Mouse (Mus musculus) T-cell, adult 2 months (primary cell): ENCODE results near the gene Rnf150.
"Not testable (repeated sequence)": the region's sequence is repeated elsewhere in the genome, so short reads cannot be mapped to it uniquely, and the experiment has no call there.

Experiments
- DNase-seq: peaks from one replicate; pipeline ENCODE4 v3.0.0; 2022; ENCODE audit warnings: low spot score

Gene Rnf150

DNA sequence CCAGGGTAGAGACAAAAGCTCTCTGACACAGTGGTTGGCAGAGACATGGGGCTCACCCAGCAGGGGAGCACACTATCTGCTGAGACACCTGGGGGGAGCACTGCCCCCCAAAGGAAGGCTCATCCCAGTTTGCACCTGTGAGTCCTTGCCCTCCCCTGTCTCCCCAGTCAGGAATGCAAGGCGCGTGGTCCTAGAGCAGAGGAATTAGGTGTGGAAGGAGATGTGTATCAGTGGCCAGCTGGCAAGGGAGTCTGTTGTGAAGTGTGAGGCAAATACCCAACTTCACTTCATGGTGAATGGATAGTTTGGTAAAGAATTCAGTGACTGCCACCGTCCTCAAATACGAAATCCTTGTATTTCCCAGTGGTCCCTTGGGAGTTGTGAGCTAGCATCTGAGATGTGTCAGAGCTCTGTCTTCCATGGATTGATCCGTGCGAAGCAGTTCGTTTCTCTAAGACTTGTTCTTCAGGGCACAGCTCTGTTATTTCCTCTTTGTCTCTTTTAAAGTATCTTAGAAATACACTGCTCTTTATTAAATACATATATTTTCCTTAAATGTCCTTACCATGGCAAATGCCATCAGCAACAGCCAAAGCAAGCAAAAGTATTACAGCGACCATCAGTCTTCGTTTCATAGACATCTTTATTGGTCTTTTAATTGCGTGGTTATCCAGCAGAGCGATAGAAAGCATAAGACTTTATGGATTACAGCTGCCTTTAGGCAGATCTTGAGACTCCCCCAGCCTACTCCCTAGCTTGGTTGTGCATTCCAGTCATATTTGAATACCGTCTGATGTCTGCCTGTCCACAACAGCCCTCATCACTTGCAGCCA, 215.8 kb downstream of the Rnf150 start:
- no peak for DNase-seq

DNA sequence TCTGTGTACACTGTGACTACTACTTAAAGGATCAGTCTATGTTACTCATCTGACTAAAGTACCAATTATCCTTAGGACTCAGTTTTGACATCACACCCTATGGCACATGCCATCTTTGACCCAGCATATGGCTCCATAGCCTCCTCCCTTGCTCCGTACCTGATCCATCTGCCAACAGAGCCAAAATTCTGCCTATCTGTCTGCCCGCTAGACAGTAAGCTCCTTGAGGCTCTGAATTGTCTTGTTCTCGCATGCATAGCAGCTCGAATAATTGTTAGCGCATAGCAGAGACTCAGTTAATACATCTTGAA, 216.3 kb downstream of the Rnf150 start:
- no peak for DNase-seq

DNA sequence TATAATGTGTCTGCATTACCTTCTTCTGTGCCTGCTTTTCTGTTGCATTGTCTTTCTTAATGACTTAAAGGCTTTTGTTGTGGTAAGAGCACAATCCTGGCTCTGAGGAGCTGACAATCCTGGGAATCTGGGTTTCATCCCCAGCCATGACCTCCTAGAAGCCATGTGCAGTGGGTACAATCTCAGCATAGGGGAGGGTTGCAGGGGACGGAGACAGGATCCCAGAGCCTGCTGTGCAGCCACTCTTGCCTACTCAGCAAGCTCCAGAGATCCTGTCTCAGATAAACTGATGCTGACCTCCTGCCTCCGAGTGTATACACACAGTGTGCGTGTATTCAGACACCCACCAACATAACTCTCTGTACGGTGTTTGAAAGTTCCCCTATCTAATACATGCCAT, 218.1 kb downstream of the Rnf150 start:
- no peak for DNase-seq

DNA sequence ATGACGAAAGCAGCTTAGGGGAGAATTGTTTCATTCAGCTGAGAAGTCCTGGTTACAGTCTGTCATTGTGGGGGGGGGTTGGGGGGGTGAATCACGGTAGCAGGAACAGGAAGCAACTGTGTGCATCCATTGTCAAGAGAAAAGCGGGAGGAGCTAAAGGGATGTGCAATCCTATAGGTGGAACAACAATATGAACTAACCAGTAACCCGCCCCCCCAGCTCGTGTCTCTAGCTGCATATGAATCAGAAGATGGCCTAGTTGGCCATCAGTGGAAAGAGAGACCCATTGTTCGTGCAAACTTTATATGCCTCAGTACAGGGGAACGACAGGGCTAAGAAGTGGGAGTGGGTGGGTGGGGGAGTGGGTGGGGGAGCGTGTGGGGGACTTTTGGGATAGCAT, 218.7 kb downstream of the Rnf150 start:
- DNase-seq: not testable (repeated sequence)

DNA sequence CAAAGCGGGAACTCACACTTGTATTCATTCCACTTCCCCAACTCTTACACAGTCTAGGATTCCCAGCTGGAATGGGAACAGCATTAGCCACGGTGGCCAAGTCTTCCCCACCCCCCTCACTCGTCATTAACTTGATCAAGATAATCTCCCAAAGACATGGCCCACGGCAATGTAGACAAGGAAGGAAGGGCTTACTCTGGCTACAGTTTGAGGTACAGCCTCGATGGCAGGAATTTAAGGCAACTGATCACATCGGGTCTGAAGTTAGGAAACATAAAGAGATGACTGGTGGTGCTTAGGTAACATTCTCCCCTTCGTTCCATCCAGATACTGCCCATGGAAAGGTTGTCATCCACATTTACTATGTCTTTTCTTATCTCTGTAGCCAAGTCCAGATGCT, 219.1 kb downstream of the Rnf150 start:
- no peak for DNase-seq

DNA sequence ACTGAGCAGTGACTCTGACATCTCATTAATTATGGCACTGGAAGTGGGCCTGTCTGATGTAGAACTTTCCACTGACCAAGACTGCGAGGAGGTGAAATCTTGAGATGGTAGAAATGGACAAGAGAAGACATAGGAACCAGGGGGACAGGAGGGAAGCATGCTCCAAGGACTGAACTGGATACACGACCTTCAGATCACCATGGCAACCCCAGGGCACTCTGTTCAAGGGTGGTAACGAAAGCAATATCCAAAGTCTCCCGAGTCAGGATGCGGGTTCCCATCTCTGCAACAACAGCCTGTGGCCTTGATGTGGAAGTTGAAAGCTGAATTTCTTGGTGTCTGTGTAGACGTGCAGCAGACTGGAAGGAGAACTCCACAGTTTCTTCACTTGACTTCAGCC, 220.3 kb downstream of the Rnf150 start:
- no peak for DNase-seq

DNA sequence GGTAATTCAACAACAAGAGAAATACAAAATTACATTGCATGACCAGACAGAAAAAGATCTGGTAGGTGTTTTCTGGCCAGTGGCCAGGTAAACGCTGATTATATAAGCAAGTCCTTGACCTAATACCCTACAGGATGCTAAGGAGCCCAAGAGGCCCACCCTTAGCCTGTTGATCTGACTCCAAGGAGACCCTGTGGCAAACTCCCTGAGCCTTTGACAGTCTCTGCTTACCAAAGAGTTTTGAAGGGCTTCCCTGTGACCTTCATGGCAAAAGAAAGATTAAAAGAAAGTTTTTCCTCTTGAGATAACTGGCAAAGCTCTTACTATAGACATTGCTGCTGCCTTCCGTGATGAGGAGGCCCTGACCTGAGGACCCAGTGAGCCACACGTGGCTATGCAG, 222.4 kb downstream of the Rnf150 start:
- no peak for DNase-seq

DNA sequence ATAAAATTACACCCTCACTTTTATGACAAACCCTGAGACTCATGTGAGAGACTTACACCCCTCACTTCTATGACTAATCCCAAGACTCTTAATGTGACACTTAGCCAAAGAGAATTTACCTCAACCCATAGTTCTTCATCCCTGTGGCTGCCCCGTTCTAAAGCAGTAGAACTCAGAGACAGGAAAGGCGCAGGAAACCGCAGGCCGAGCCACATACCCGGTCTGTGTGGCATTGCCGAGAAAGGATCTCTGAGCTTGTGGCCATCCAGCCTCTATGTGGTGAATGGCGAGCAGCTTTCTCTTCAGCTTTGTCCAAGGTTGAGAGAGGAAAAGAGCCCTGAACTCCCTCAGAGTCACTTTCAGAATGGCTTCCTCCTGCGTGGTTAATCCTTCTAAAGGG, 223.5 kb downstream of the Rnf150 start:
- no peak for DNase-seq

DNA sequence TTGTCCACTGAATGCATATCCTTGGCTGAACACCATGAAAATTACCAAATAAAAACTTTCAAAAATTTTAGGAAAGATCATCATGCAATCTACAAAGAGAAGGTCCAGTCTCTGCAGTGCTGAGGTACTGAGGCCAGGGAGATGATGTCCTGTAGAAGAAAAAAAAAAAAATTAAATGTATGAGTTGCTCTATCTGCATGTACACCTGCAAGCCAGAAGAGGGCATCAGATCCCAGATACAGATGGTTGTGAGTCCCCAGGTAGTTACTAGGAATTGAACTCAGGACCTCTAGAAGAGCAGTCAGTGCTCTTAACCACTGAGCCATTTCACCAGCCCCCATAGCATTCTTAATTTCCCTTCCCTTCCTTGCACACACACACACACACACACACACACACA, 224.4 kb downstream of the Rnf150 start:
- DNase-seq: no peak

DNA sequence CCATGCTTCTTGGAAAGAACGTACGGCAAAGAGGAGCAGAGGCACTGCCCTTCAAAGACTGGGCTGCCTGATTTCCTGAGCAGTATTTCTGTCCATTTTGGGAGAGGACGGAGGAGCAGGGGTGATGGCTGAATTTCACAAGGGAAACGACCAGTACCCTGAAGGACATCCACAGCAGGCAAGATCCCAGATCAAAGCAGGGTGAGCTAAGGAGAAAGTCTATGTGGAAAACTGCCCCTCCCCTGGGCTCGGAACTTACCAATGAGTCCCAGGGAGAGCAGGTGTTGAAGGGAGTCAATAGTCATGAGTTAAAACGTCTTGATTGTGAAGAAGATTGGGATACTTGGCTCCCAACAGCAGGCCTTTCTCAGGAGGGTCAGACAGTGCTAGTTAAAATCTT, 225.0 kb downstream of the Rnf150 start:
- no peak for DNase-seq

DNA sequence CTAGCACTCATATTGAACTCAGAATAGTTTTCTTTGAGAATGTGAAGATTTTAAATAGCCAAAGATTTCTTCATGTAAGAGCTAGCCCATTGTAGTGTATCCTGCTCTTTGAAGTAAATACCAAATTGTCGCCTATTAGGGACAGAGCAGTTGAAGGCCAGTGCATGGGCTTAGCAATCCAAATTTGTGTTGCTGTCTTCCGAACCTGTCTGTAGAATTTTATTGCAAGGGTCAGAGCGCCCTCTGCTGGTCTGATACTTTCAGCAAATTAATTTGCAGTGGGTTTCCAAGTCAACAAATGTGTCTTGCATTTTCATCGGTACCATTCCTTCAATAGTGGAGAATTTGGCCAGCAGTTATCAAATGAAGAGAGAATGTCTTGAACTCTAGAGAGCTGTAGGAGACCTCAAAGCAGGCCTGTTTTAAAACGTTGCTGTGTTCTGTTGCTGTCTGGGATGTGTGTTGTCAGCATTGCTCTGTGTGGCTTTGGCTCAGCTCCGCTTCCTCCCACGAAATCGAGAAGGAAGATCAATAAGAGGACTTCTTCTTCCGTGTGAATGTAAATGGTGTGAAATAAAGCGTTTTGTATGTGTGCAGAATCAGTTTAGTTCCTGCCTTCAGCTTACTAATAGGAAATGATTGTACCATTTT, 226.3 kb downstream of the Rnf150 start:
- DNase-seq: peak; percentile 40

DNA sequence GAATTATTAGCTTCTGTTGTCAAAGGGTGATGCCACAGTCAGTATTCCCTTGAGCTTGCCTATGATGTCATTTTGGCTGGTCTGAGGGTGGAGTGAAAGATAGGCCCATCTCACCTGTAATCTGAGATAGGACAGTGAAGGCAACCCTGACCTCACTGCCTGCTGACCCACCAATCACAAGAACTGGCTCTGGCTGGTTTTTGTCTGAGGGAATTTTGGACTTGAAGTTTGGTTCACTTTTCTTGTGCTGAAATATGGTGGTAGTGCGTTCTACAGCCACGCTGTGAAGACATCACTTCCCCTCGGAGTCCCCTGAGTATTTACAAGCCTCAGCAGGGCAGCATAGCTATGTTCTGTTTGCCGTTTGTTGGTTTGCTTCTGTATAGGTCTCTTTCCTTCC, 227.3 kb downstream of the Rnf150 start:
- DNase-seq: no peak

DNA sequence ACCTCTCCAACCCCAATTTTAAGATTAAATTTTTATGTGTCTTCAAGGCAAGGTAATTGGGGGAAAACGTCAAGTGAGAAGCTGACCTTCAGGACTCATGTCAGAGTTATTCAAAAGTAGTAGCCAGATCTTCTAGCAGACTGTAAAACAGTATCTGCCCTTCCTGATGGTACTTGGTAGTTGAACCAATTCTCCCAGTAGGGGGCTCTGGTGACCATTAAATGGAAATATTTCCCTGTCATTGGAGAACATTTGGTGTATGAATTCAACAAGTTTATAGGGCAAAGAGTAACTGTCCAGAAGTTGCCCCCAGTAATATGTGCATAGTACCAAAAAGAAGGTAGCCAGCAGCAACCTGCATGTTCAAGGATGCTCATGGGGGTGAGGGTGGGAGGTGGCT, 236.9 kb downstream of the Rnf150 start:
- DNase-seq: no peak

DNA sequence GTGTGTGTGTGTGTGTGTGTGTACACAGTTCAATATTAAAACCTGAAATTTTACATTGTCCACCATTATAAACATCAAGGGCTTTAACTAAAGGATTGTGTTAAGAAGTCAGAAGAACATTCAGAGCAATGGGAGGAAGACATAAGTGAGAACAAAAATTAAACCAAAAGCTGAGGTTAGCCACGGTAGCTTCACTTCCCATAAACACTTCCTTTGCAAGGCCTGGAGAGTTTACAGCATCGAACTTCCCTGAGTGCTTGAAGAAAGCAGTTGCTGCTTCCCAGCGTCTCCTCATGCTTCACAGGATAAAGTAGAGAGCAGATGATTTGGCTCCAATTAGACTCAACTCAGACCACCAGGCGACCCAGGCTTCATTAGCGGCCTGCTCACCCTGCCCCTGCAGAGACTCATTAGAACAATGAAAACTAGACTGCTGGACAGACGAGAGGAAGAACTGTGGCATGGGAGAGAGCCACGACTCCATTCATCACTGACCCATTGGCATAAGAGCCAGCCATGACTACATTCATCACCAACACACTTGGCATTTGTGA, 239.9 kb downstream of the Rnf150 start:
- no peak for DNase-seq

DNA sequence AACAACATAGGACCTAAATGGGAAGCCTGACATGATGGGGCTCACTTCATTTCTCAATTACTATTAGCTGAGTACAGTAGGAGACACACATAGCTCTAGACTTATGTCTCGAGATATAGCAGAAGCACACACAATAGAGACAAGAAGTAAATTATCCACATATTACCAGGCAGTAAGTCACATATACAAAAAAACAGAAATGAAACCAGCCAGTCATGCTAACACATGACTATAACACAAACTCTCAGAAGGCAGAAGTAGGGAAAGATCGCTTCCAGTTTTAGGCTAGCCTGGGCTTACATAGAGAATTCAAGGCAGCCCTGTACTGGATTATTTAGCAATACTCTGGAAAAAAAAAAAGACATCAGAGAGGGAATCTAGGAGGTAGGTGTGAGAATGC, 240.8 kb downstream of the Rnf150 start:
- DNase-seq: no peak

DNA sequence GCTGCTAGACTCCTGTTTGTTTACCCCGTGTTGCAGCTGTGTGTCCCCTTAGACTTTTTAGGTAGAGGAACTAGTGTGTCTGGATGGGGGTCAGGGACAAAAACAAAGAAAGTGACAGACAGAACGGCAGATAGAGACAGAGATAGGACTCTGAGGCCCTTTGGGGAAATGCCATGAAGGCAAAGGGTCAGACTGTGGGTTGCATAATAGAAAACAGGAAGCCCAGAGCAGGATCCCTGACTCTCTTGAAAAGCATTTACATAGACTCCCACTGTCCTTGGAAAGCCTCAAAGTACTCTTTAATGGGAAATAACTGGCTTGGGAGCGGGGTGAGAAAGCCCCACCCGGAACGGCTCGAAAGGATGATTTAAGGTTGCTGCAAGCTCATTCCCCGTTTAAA, 246.6 kb downstream of the Rnf150 start:
- no peak for DNase-seq

DNA sequence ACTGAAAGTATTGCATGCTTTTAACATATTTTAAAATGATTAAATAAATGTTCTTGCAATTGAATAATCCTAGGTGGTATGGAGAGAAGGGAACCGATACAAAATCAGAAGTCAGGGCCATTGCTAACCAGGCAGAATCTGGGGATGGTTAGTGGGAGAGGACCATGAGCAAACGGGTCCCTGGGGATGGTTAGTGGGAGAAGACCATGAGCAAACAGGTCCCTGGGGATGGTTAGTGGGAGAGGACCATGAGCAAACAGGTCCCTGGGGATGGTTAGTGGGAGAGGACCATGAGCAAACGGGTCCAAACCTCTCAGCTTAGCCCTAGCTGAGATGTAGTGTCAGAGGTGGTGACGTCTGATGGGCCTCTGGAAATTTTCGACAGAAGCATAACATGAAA, 247.0 kb downstream of the Rnf150 start:
- DNase-seq: no peak

DNA sequence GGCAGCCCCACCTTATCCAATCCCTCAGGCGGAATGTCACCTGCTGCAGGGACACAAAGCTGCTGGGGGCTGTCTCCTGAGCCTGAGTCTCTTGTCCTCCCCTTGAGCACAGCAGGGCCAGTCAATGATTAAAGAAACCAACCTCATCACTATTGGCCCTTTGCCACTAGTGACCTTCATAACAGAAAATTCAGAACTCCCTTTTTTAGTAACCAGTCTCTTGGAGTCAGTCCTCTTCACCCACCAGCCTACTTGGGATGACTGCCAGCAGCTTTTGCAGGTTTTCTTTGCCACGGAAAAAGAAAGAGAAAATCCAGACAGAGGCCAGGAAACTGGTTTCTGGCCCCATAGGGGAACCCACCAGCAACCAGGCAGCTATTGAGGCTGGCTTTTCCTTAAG, 271.9 kb downstream of the Rnf150 start:
- DNase-seq: no peak

DNA sequence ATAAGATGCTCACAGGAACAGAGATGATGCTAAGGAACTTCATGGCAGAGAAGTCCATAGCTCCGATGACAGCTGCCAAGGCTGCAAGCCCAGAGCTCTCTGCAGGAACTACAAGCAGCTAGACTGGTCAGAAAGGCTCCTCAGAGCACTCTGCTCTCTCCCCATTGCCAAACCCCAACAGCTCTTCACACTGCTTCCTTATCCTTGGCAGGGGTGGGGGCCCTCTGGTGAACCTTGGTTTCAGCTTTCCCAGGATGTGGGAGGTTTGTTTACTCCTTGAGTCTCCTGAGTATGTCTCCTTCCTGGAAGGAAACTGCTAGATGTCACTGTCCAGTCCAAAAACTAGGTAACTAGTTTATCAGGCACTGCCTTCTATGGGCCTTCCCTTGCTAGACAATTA, 276.9 kb downstream of the Rnf150 start:
- DNase-seq: no peak

DNA sequence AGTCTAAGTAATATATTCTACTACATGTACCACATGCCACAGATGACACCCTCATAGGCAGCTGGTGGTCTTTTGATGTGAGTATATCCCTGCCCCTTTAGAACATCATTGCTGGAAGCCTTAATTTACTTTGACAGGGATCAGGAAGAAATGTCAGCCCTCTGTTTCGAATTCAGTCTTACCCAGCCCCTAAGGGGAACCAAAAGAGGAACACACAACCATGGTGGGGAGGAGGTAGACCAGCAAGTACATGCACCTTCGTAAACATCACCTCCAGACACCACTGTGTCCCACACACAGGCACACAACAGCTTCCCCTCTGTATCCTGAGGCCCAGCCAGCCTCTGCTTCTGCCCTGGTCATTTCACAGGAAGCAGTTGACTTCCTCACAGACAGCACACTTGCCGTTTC, 277.6 kb downstream of the Rnf150 start:
- DNase-seq: no peak
